Mouse (Mus musculus) heart, postnatal 0 days (tissue): ENCODE results near the gene Zfp715. TPM values are rescaled to one million over a fixed set of nuclear protein-coding genes. Genes with fewer than 3 reads are reported as not detected.
A peak's percentile ranks its signal among the peaks of the same experiment; 100 is the strongest.

Experiments
- ATAC-seq: fragments of 200-750 bp; cut with Nextera tagmentation; 2 replicates; pipeline ENCODE4 v1.8.0; 2017; ENCODE audit warnings: low read depth, moderate number of reproducible peaks, moderate library complexity; ENCODE audit not compliant: insufficient read depth
- DNase-seq: peaks from one replicate; pipeline ENCODE4 v3.0.0-alpha.2; 2016; ENCODE audit warnings: low spot score
- H3K27ac ChIP-seq: fragments of 300-500 bp; sonication (generic); 2 replicates; pipeline ENCODE4 v1.5.1; 2014; ENCODE audit warnings: low read depth, mild to moderate bottlenecking
- H3K27me3 ChIP-seq: fragments of 300-500 bp; sonication (generic); 2 replicates; pipeline ENCODE4 v1.6.1; 2014; ENCODE audit warnings: low read length, mixed read lengths; ENCODE audit not compliant: control insufficient read depth, insufficient read depth
- H3K36me3 ChIP-seq: fragments of 300-500 bp; sonication (generic); replicated peaks from 2 replicates; pipeline ENCODE4 v1.6.1; 2014; ENCODE audit warnings: low read length, mixed read lengths; ENCODE audit not compliant: control insufficient read depth, insufficient read depth
- H3K4me1 ChIP-seq: fragments of 300-500 bp; sonication (generic); 2 replicates; pipeline ENCODE4 v1.6.1; 2014; ENCODE audit warnings: antibody characterized with exemption; ENCODE audit not compliant: control insufficient read depth, insufficient read depth
- H3K4me2 ChIP-seq: fragments of 300-500 bp; sonication (generic); 2 replicates; pipeline ENCODE4 v1.6.1; 2014; ENCODE audit warnings: low read depth, mild to moderate bottlenecking, low read length, moderate library complexity
- H3K4me3 ChIP-seq: fragments of 300-500 bp; sonication (generic); 2 replicates; pipeline ENCODE4 v1.5.1; 2014; ENCODE audit warnings: low read depth, low read length
- H3K9ac ChIP-seq: fragments of 300-500 bp; sonication (generic); replicated peaks from 2 replicates; pipeline ENCODE4 v1.6.1; 2014; ENCODE audit warnings: low read depth, low read length, mixed read lengths
- H3K9me3 ChIP-seq: fragments of 300-500 bp; sonication (generic); replicated peaks from 2 replicates; pipeline ENCODE4 v1.6.1; 2016; ENCODE audit warnings: low read length; ENCODE audit not compliant: control insufficient read depth
- CTCF ChIP-seq: IDR thresholded peaks from 2 replicates; pipeline ENCODE4 v1.5.1; 2016; ENCODE audit warnings: antibody characterized with exemption, control low read depth, low read depth
- EP300 ChIP-seq: IDR thresholded peaks from 2 replicates; pipeline ENCODE4 v1.6.1; 2016; ENCODE audit warnings: antibody characterized with exemption, low read depth
- WGBS: fragments of 180-500 bp; shearing (Covaris S2); extraction: QIAGEN DNeasy Blood & Tissue Kit; methylation state at CpG from one replicate; pipeline ENCODE4 v1.1.7; 2014; 5-methylcytosine and 5-hydroxymethylcytosine counted together
- polyA plus RNA-seq: library from polyadenylated mRNA; unstranded; fragments of >200 nt; fragmentation: Nextera tagmentation; extraction: Ambion mirVana; gene quantifications from 2 replicates; pipeline ENCODE4 v1.2.1, GENCODE M21; 2015
- total RNA-seq: library from RNA; depleted of rRNA; stranded (reverse); fragments of >200 nt; gene quantifications from 2 replicates; pipeline ENCODE4 v1.2.3, GENCODE M21; 2014; ENCODE audit warnings: low replicate concordance; rRNA removed

Zfp715 gene
- 13.1 and 16.9 TPM in 2 replicates for total RNA-seq
- polyA plus RNA-seq, result 8.2 and 8.3 TPM in 2 replicates

DNA sequence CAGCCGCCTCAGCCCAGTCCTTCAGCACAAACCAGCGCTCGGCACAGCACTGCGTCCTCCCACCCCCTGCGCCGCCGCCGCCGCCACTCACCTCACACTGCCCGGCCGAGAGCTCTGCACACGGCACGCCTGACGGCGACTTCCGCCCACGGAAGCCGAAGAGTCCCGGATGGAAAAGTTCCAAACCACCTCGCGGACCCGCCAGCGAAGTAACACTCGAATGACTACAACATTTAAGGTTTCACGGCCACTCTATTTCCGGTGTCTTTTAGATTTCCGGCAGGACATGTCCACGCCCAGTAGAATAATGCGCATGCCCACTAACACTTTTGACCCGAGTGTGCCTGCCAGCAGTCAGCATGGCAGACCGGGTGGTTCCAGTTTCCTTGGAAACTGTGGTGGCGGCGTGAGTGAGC is at the start of gene Zfp715:
TSS of gene Zfp715 (minus strand) at position 282 of the 416 bp plus-strand sequence.
- Histone ChIP-seq H3K36me3 (peaks cover 22% of the 10 kb centered on the region), H3K9ac (peak within 1 kb of the TSS; percentile 89), H3K4me3 (peak within 1 kb of the TSS; percentile 88), H3K27me3 (no peaks in the 10 kb centered on the region), H3K4me1 (peaks cover 27% of the 10 kb centered on the region), H3K27ac (peak within 1 kb of the TSS; percentile 97), H3K9me3 (no peaks in the 10 kb centered on the region), H3K4me2 (peak within 1 kb of the TSS; percentile 91)
- ATAC-seq (peak; percentile 93), DNase-seq (peak; percentile 96)
- peak; percentile 67 for TF ChIP-seq EP300
- TF ChIP-seq CTCF, result no peak
- under 1% methylated on average over 33 of the region's 33 CpGs for WGBS

DNA sequence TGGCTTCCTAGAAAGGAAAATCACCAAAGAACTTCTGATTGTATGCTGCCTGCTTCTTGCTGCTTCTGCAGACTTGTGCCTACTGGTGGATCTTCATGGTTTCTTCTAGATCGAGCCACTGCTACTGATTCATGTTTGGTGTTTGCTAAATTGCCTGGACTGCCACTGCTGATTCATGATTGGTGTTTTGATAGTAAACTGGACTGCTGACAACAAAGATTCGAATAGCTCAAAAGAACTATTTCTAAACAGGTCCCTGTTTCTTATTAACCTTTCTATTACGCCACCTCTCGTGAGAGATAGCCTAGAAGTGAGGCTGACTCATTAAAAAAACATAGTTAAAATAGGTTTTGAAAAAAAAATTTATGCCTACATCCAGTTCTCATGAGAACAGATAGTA is 48.9 kb upstream of the Zfp715 start:
- 47% methylated on average over 4 of the region's 4 CpGs for WGBS
- H3K9me3 ChIP-seq, result no peaks in the 10 kb centered on the region
- DNase-seq, result no peak
- H3K9ac ChIP-seq, result no peak overlapping the region
- TF ChIP-seq EP300 (no peak), CTCF (no peak)
- H3K36me3 ChIP-seq, result no peaks in the 10 kb centered on the region
- H3K27me3 ChIP-seq, result no peaks in the 10 kb centered on the region
- no peak overlapping the region for H3K4me2 ChIP-seq
- H3K27ac ChIP-seq, result no peak overlapping the region
- H3K4me1 ChIP-seq, result no peaks in the 10 kb centered on the region
- H3K4me3 ChIP-seq, result no peak overlapping the region
- no peak for ATAC-seq

DNA sequence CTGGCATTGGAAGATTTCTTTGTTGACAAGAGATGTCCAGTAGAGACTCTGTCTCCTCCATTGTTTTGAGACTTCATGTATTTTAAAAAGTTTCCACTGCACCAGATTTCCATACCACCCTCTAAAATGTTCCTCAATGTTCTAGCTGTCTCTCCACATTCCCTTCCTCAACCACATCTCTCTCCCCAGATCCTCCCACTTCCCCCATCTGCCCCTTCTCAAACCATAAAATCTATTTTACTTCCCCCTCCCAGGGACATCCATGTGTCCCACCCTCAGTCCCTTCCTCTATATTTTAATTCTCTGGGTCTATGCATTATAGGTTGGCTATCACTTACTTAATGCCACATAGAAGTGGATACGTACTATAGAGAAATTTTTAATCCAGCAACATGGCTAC is 48.3 kb upstream of the Zfp715 start:
- H3K36me3 ChIP-seq, result no peaks in the 10 kb centered on the region
- no peaks in the 10 kb centered on the region for H3K9me3 ChIP-seq
- no peak for DNase-seq
- no peak for ATAC-seq
- no peaks in the 10 kb centered on the region for H3K27me3 ChIP-seq
- H3K4me1 ChIP-seq, result no peaks in the 10 kb centered on the region
- 78% methylated on average over 1 of the region's 1 CpGs for WGBS
- no peak overlapping the region for H3K4me3 ChIP-seq
- no peak overlapping the region for H3K4me2 ChIP-seq
- H3K27ac ChIP-seq, result no peak overlapping the region
- TF ChIP-seq EP300, result no peak
- TF ChIP-seq CTCF, result no peak
- no peak overlapping the region for H3K9ac ChIP-seq

DNA sequence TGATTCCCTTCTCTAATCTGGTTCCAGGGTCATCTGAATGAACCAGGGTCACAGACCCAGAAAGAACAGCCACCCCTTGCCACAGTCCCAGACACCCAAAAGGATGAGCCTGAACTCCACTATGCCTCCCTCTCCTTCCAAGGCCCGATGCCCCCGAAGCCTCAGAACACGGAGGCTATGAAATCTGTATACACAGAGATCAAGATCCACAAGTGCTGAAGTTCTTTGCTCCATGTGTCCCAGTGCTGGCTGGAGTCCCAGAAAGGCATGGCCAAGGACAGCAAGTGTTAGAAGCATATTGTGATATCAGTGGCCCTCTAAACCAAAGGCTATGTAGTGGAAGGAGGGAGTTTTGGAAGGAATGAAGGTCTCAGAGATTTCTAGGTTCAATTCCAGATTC is 45.5 kb upstream of the Zfp715 start:
- Histone ChIP-seq H3K27ac (no peak overlapping the region), H3K4me1 (no peaks in the 10 kb centered on the region), H3K27me3 (no peaks in the 10 kb centered on the region), H3K9me3 (no peaks in the 10 kb centered on the region), H3K9ac (no peak overlapping the region), H3K36me3 (no peaks in the 10 kb centered on the region), H3K4me2 (no peak overlapping the region), H3K4me3 (no peak overlapping the region)
- DNase-seq (no peak), ATAC-seq (no peak)
- TF ChIP-seq CTCF, result no peak
- TF ChIP-seq EP300, result no peak
- WGBS, result 69% methylated on average over 3 of the region's 3 CpGs

DNA sequence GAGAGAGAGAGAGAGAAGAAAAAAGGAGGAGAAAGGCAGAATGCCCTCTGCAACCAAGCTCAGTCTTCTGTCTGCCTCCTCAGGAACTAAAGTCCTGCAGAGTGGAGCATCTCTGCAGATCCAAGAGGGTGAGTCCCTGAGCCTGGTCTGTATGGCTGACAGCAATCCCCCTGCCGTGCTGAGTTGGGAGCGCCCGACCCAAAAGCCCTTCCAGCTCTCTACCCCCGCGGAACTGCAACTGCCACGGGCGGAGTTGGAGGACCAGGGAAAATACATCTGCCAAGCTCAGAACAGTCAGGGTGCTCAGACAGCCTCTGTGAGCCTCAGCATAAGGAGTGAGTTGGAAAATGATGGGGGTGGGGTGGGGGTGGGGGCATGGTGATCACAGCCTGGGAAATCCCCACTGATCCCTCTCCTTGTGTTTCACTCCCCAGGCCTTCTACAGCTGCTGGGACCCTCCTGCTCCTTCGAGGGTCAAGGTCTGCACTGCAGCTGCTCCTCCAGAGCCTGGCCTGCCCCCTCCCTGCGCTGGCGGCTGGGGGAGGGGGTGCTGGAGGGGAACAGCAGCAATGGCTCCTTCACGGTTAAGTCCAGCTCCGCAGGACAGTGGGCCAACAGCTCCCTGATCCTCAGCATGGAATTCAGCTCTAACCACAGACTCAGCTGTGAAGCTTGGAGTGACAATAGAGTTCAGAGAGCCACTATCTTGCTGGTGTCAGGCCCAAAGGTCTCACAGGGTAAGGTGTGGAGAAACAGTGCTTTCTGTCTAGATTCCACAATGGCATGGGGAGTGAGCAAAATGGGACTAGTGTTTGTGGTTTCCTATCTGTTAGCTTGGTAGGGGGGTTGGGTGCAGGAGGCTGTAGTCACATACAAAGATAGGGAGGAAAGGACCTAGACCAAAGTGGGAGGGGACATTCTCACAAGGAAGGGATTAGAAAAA is 42.1 kb upstream of the Zfp715 start:
- Histone ChIP-seq H3K9ac (no peak overlapping the region), H3K4me1 (no peaks in the 10 kb centered on the region), H3K4me2 (no peak overlapping the region), H3K9me3 (no peaks in the 10 kb centered on the region), H3K27ac (no peak overlapping the region), H3K27me3 (no peaks in the 10 kb centered on the region), H3K36me3 (no peaks in the 10 kb centered on the region), H3K4me3 (no peak overlapping the region)
- DNase-seq (no peak), ATAC-seq (peak; percentile 20; the same call in 1 of the 2 replicates)
- WGBS, result 6% methylated on average over 12 of the region's 12 CpGs
- TF ChIP-seq CTCF (no peak), EP300 (no peak)
